Mouse (Mus musculus) G1E (cell line): Measurements from ENCODE around the gene Nlk.

Experiments
- CTCF ChIP-seq: IDR thresholded peaks from 2 replicates; pipeline ENCODE4 v1.5.1; 2012; ENCODE audit warnings: low read depth, low read length, inconsistent platforms, mixed read lengths
- GATA1 ChIP-seq: IDR thresholded peaks from 2 replicates; pipeline ENCODE4 v1.6.1; 2012; ENCODE audit warnings: borderline replicate concordance, low read length, inconsistent platforms, mixed read lengths
- GATA2 ChIP-seq: IDR thresholded peaks from 2 replicates; pipeline ENCODE4 v1.6.1; 2012; ENCODE audit warnings: low read depth, low read length, inconsistent platforms, borderline replicate concordance

DNA sequence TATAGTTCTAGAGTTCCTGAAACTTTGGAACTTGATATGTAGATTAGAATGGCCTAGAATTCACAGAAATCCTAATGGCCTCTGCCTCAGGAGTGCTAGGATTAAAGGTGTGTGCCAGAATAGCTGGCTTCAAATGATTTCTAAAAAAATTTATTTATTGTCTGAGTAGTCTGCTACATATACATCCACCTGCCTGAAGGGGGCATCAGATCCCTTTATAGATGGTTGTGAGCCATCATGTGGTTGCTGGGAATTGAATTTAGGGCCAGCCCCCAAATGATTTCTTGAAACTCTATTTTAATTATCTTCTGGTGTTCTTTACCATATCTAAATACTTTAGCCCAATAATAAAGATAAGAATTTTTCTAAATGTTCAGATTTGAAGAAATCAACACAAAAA, 111.1 kb downstream of the Nlk start:
- no peak for TF ChIP-seq CTCF
- no peak for TF ChIP-seq GATA2
- no peak for TF ChIP-seq GATA1
